Mouse (Mus musculus) lung, embryonic 14.5 days (tissue): ENCODE measurements around the gene Ppbp. TPM values are rescaled to one million over a fixed set of nuclear protein-coding genes. Genes with fewer than 3 reads are reported as not detected.

Source experiments
- ATAC-seq: fragments of 200-750 bp; cut with Nextera tagmentation; 2 replicates; pipeline ENCODE4 v1.8.0; 2017; ENCODE audit warnings: mild to moderate bottlenecking, moderate TSS enrichment, moderate library complexity; ENCODE audit not compliant: insufficient read depth
- DNase-seq: peaks from one replicate; pipeline ENCODE4 v3.0.0-alpha.2; 2015
- H3K27ac ChIP-seq: fragments of 300-500 bp; sonication (generic); 2 replicates; pipeline ENCODE4 v1.5.1; 2014; ENCODE audit warnings: low read depth, mild to moderate bottlenecking, moderate library complexity
- H3K27me3 ChIP-seq: fragments of 300-500 bp; sonication (generic); 2 replicates; pipeline ENCODE4 v1.6.1; 2014; ENCODE audit warnings: low read length, control low read depth; ENCODE audit not compliant: insufficient read depth
- H3K36me3 ChIP-seq: fragments of 300-500 bp; sonication (generic); 2 replicates; pipeline ENCODE4 v1.6.1; 2014; ENCODE audit warnings: control low read depth; ENCODE audit not compliant: insufficient read depth
- H3K4me1 ChIP-seq: fragments of 300-500 bp; sonication (generic); 2 replicates; pipeline ENCODE4 v1.6.1; 2014; ENCODE audit warnings: antibody characterized with exemption, control low read depth; ENCODE audit not compliant: insufficient read depth
- H3K4me2 ChIP-seq: fragments of 300-500 bp; sonication (generic); 2 replicates; pipeline ENCODE4 v1.6.1; 2014; ENCODE audit warnings: mild to moderate bottlenecking
- H3K4me3 ChIP-seq: fragments of 300-500 bp; sonication (generic); 2 replicates; pipeline ENCODE4 v1.5.1; 2014; ENCODE audit warnings: low read depth, low read length
- H3K9ac ChIP-seq: fragments of 300-500 bp; sonication (generic); 2 replicates; pipeline ENCODE4 v1.6.1; 2014
- H3K9me3 ChIP-seq: fragments of 300-500 bp; sonication (generic); 2 replicates; pipeline ENCODE4 v1.6.1; 2016; ENCODE audit warnings: low read depth, low read length, control low read depth
- CTCF ChIP-seq: IDR thresholded peaks from 2 replicates; pipeline ENCODE4 v1.5.1; 2016; ENCODE audit warnings: antibody characterized with exemption, low read depth
- WGBS: fragments of 180-500 bp; shearing (Covaris S2); extraction: QIAGEN DNeasy Blood & Tissue Kit; methylation state at CpG from one replicate; pipeline ENCODE4 v1.1.7; 2014; 5-methylcytosine and 5-hydroxymethylcytosine counted together
- microRNA-seq: library from miRNA; unstranded; fragments of <30 nt; microRNA quantifications from one replicate; pipeline ENCODE4, GENCODE M21; 2016; ENCODE audit warnings: borderline number of aligned reads
- polyA plus RNA-seq: library from polyadenylated mRNA; unstranded; fragments of >200 nt; fragmentation: Nextera tagmentation; extraction: Ambion mirVana; gene quantifications from 2 replicates; pipeline ENCODE4 v1.2.1, GENCODE M21; 2014

Ppbp gene
- polyA plus RNA-seq, 1 experiment from 2014 or later: 9.2 TPM

GRCm38 (mm10) chr5:90804574-90804973, 36.3 kb downstream of the Ppbp start:
- no peak overlapping the region for H3K4me2 ChIP-seq
- no peak overlapping the region for H3K27ac ChIP-seq
- no peak overlapping the region for H3K9ac ChIP-seq
- H3K9me3 ChIP-seq: no peaks in the 10 kb centered on the region
- no peaks in the 10 kb centered on the region for H3K27me3 ChIP-seq
- no peaks in the 10 kb centered on the region for H3K4me1 ChIP-seq
- H3K36me3 ChIP-seq: no peaks in the 10 kb centered on the region
- ATAC-seq (no peak), DNase-seq (no peak)
- no peak for TF ChIP-seq CTCF
- no peak overlapping the region for H3K4me3 ChIP-seq

- Histone ChIP-seq H3K27me3 (no peaks in the 10 kb centered on the region), H3K4me3 (no peak overlapping the region), H3K27ac (no peak overlapping the region), H3K4me1 (no peaks in the 10 kb centered on the region), H3K4me2 (no peak overlapping the region), H3K36me3 (no peaks in the 10 kb centered on the region), H3K9ac (no peak overlapping the region), H3K9me3 (no peaks in the 10 kb centered on the region)
- no peak for TF ChIP-seq CTCF
- ATAC-seq: no peak
- no peak for DNase-seq
Measured at GRCm38 (mm10) chr5:90806050-90806449, 37.7 kb downstream of the Ppbp start.

DNA sequence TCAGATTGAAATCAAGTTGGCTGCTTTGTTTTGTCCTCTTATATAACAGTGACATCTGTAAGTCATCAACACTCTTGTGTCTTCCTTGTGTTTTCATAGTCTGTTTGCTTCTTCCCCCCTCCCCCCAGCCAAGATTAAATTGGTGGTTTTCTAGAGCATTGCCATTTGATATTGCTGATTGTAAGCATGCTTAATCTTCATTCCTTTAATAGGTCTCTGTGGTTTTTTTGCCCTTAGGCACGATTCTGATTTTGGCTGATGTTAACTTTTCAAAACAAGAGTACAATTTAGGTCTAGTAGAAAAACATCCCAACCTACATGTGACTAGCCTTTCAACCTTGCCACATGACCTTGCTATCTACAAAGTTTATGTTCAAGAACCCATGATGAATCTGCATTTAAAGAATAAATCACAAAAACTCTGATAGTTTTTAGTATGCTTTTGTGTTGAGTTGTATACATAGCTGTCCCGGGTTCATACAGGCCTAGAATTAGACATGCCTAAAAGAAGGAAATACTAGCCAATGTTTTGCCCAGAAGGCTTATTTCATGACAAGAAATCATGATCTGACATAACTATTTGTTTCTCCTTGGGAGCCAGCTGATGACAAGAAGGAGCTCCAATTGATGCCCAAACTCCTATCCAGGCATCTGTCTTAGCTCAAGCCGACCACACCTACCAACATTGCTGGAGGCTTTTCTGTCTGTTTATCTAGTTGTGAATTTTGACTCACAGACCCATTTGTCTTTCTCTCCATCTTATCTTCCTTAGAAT, 39.0 kb downstream of the Ppbp start:
- ATAC-seq: no peak
- no peak overlapping the region for H3K4me3 ChIP-seq
- no peaks in the 10 kb centered on the region for H3K4me1 ChIP-seq
- no peak overlapping the region for H3K27ac ChIP-seq
- TF ChIP-seq CTCF: no peak
- no peak overlapping the region for H3K9ac ChIP-seq
- H3K27me3 ChIP-seq: no peaks in the 10 kb centered on the region
- 70% methylated on average over 3 of the region's 3 CpGs for WGBS
- no peaks in the 10 kb centered on the region for H3K36me3 ChIP-seq
- H3K4me2 ChIP-seq: no peak overlapping the region
- no peaks in the 10 kb centered on the region for H3K9me3 ChIP-seq
- DNase-seq: no peak

Small RNA genes within 50 kb of the gene (microRNA-seq; reads per million reads assigned to microRNA genes)
- gene Gm24322: not detected

Other genes starting within 250 kb of the Ppbp start
- gene Afm, start 249.6 kb upstream of the Ppbp start, polyA plus RNA-seq: 0.12 TPM in 1 of 2 replicates, not detected in the other
- gene 5830473C10Rik, start 207.4 kb upstream of the Ppbp start, polyA plus RNA-seq: 0.14 and 0.30 TPM in 2 replicates
- gene Rassf6, start 127.9 kb upstream of the Ppbp start, polyA plus RNA-seq: 2.5 and 2.9 TPM in 2 replicates
- 0.19 TPM in 1 of 2 replicates, not detected in the other for gene Cxcl5, start 9.2 kb upstream of the Ppbp start, polyA plus RNA-seq
- 57.3 and 60.3 TPM in 2 replicates for gene Pf4, start 3.9 kb downstream of the Ppbp start, polyA plus RNA-seq
- gene Cxcl3, start 17.6 kb downstream of the Ppbp start, polyA plus RNA-seq: 0.18 TPM in 1 of 2 replicates, not detected in the other
- gene Cxcl15, start 26.0 kb downstream of the Ppbp start, polyA plus RNA-seq: 11.4 and 11.7 TPM in 2 replicates
- gene Cxcl1, start 122.7 kb downstream of the Ppbp start, polyA plus RNA-seq: 0.72 and 1.3 TPM in 2 replicates
- gene Cxcl2, start 135.4 kb downstream of the Ppbp start, polyA plus RNA-seq: not detected in 2 replicates
- 49.9 and 51.2 TPM in 2 replicates for gene Mthfd2l, start 162.6 kb downstream of the Ppbp start, polyA plus RNA-seq